Mouse (Mus musculus): ENCODE data around the gene Rnf4. TPM values are rescaled to one million over a fixed set of nuclear protein-coding genes. Genes with fewer than 3 reads are reported as not detected.

Rnf4 gene
- total RNA-seq, 2 experiments from 2014 or later, result 82.2 to 87.2 TPM

DNA sequence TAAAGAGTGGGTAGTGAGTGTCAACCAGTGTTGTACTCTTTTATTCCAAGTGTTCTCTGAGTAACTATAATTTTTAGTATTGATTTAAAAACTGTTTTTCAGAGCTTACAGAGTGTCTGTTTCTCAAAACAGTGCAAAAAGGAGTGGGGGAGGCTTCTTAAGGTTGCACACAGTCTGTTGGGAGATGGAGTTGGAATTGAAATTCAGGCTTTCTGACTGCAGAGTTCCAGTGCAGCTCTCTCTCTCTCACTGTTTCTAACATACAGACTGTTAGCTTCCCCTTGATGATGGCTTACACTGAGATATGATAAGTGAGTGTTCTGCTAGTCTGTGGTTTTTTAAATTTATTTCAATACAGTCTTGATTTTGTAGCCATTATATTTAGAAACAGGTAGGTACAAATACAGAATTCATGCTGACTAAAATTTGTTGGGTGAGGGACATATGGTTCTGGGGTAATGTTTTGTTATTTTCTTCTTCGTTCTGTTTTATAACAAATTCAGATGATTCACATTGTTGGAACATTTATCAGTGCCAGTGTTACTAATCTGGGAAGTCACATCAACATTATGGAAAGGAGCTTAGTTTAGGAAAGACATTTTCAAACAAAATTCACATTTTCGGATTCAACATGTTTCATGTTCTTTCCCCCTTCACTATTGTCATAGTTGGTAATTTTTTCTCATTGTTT lies 59.9 kb downstream of the Rnf4 start:
- intact Hi-C loops (cut with DNase I), result no loop called here
- no peak for DNase-seq (ENCODE audit: low spot score in 2 of 2)

DNA sequence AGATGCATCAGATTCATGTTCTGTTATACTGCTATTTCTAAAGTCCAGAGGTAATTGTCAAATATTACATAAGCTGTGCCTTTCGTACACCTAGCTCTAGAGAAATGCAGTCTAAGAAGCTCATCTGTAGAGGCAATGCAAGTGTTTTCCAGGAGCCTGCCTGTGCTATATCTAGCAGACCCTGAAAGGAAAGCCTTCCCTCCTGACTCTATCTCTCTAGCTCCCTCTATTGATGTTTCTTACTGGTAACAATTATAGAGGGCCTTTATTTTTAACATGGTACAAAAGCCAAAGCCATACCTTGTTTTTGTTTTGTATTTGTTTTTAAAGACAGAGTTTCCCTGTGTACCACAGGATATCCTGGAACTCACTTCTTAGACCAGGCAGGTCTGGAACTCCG lies 61.8 kb downstream of the Rnf4 start:
- DNase-seq (ENCODE audit: low spot score in 2 of 2), result no peak
- intact Hi-C loops (cut with DNase I), result no loop called here

DNA sequence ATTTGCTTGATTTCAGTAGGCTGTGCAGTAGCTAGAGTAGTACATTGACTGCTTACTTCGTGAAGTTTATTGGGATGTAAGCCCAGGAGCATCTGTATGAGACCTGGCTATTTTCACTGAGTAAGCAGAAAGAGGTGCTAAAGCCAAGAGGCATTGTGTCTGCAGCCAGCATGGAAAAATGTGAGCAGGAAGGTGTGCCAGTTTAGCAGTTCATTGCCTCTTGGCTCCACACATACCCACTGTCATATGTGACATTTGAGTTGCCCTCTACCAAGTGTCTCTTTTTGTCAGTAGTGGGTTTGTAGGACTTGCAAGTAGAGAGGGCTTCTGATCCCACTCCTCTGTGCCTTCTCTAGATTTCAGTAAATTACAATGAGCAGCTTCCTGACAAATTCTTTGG lies 62.2 kb downstream of the Rnf4 start:
- DNase-seq (ENCODE audit: low spot score in 2 of 2), result no peak
- intact Hi-C loops (cut with DNase I), result no loop called here

Other genes with a start within 250 kb of the Rnf4 start
- 1 to 10 TPM in 1 of 2 experiments, under 1 TPM in 1; 0.91 to 1.9 TPM for gene Poln, start 166.8 kb upstream of the Rnf4 start, total RNA-seq (2021)
- 1 to 10 TPM; 7.8 to 8.2 TPM for gene Haus3, start 166.8 kb upstream of the Rnf4 start, total RNA-seq (2021)
- gene Mxd4, start 148.6 kb upstream of the Rnf4 start, total RNA-seq (2021), result 10 to 100 TPM; 86.5 to 86.9 TPM
- gene Zfyve28, start 47.8 kb upstream of the Rnf4 start, total RNA-seq (2021), result 10 to 100 TPM; 53.1 to 55.3 TPM
- gene Cfap99, start 47.7 kb upstream of the Rnf4 start, total RNA-seq (2021), result 1 to 10 TPM in 1 of 2 experiments, under 1 TPM in 1; 0.96 to 1.5 TPM
- 10 to 100 TPM; 40.0 to 44.5 TPM for gene Fam193a, start 33.6 kb downstream of the Rnf4 start, total RNA-seq (2021)
- 10 to 100 TPM; 12.7 to 20.4 TPM for gene Tnip2, start 177.7 kb downstream of the Rnf4 start, total RNA-seq (2021)
- gene Sh3bp2, start 189.5 kb downstream of the Rnf4 start, total RNA-seq (2021), result 1 to 10 TPM; 2.6 to 3.7 TPM
- 100 to 1,000 TPM; 434 to 436 TPM for gene Add1, start 237.4 kb downstream of the Rnf4 start, total RNA-seq (2021)

Measured in left cerebral cortex, postnatal 36 days (tissue).